Mouse (Mus musculus) heart, adult 8-10 months (tissue): ENCODE data around the gene Fndc11. TPM values are rescaled to one million over a fixed set of nuclear protein-coding genes. Genes with fewer than 3 reads are reported as not detected.

Experiments
- DNase-seq: peaks from one replicate; pipeline ENCODE4 v3.0.0; 2022; ENCODE audit warnings: low spot score
- total RNA-seq, 4 experiments: library from RNA; stranded (reverse); gene quantifications; 2 replicates each; pipeline ENCODE4 v1.2.4; 2022

Fndc11 gene
- total RNA-seq, 4 experiments from 2014 or later = not detected

DNA sequence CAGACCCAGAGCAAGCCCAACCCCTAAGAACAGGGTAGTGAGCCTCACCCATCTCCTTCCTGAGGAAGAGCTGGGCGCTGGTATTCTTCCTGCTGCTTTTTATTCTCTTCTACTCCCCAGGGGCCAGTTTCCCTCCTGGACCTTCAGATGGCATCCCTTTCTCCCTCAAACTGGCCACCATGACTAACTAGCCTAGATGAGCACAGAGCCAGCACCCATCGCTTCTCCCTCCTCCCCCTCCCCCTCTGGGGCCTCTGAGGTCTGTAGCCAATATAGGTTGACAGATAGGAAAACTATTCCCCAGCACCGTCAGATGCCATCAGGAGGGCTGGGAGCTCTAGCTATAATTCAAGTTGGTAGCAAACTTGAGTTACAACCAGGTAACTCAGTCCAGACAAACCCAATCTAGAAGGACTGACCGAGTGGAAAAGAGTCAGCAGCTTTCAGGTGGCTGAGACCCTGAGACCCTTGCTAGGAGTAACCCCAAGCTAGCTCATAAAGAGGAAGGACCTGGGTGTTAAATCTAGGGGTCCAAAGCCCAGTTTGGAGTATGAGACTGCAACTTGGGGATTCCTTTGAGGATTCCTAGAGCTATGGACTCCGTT, 830 bp upstream of the Fndc11 start:
- DNase-seq = no peak

DNA sequence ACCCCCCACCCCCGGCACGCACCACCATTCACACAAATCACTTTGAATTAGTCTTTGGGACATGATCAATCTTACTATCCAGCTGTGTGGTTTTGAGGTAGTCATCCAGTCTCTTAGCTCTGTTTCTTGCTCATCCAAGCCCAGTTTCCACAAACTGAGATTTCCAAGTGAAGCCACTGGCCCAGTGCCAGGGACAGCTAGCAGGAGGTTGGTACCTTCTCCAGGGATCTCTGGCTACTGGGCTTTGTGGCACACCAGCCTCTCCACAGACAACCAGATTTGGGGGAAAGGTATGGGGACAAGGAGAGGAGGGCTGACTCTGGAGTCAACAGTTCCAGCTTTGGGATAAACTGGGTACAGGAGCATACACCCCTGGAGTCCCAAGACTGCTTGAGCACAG, 548 bp downstream of the Fndc11 start:
- DNase-seq = no peak

DNA sequence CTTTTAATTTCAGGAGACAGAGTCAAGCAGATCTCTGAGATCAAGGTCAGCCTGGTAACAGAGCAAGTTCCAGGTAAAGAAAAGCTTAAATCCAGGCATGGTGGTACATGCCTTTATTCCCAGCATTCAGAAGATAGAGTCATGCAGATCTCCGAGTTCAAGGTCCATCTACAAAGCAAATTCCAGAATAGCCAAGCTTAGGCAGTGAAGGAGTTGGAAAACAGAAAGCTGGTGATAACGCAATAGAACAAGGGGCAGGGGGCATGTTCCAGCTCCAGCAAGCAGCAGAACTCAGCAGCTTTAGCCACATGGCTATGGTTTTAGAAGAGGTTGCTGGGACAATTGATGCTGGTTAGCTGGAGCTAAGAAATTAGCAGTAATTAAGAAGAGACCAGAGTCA, 5.2 kb downstream of the Fndc11 start:
- DNase-seq = no peak

DNA sequence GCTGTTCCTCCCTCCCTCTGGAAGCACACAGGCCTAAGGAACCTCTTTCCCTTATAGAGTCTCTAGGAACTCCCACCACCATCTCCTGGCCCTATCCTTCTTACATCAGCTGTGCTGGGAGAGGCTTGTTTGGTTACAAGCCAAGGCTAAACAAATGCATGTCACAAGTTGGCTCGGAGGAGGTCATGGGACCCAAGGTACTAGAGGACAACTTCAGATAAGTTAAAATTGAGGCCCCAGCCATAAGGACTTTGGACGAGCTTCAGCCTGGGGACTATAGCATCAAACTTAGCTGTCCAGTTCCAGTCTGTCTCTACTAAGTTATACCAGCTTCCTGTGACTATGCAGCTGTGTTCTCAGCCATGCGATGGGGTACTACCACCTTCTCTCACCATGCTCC, 7.3 kb downstream of the Fndc11 start:
- DNase-seq = no peak

DNA sequence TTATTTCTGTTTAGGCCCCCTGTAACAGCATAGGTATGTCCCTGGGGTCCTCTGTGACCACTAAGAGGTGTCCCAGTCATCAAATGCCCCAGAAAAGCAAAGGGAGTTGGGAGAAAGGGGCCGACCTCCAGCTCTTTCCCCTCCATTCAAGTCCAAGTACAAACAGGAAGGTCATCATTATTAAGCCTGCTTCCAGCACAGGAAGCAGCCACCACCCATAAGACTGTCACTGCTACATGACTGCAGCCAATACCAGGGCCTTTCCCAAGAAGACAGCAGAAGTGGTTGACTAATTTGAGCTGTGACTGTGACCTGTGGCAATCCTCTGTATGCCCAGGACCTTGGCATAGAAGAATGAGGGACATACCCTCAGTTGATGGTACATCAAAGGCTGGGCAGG, 8.5 kb downstream of the Fndc11 start:
- DNase-seq = no peak

DNA sequence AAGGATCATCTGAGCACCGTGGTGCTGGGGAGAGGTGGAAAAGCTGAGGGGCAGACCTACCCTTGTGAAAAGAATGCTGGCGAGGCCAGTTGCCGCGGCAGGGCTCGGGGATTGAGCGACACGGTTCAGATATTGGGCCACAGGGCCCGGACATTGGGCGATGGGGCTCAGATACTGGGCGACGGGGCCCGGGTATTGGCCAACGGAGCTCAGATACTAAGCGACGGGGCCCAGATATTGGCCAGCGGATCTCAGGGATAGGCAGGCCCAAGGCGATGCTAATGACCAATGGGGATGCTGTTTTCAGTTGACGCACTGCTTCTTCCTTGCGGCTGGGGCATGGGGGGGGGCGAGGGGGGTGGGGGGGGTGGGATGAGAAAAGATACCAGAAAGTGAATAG, 11.4 kb downstream of the Fndc11 start:
- no peak for DNase-seq

DNA sequence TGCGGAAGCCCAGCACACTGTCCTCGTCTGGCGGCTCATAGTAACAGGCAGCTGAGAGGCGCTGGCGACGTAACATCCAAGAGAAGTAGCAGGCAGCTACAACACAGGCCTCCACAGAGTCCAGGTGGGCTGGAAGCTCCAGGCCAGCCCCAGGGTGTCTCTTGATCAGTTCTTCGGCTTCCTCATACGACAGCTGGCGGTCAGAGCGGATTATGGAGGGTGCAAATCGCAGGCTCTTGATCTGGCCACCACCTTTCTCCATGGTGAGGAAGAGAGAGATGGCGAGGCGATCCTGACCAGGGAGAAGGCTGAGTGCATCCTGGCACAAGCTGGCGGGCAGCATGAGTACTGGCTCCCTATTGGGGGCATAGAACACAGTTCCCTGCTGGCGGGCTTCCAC, 13.6 kb downstream of the Fndc11 start:
- DNase-seq = no peak

DNA sequence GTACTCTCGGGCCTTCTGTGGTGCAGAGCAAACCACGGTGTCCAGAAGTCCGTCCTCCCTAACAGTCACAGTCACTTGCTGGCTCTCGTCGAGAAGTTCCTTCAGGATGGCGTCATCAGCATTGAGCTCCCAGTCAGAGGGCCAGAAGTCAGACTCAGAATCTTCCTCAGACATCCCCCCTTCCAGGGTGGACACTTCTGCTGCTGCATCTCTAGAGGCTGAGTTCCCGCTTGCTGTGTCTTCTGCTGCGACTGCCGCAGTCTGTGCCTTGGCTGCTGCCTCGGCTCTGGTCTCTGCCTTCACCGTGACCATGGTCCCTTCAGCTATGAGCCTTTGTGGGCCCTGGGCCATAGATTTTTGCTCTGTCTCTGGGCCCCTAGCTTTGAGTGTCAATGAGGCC, 14.9 kb downstream of the Fndc11 start:
- DNase-seq = no peak

DNA sequence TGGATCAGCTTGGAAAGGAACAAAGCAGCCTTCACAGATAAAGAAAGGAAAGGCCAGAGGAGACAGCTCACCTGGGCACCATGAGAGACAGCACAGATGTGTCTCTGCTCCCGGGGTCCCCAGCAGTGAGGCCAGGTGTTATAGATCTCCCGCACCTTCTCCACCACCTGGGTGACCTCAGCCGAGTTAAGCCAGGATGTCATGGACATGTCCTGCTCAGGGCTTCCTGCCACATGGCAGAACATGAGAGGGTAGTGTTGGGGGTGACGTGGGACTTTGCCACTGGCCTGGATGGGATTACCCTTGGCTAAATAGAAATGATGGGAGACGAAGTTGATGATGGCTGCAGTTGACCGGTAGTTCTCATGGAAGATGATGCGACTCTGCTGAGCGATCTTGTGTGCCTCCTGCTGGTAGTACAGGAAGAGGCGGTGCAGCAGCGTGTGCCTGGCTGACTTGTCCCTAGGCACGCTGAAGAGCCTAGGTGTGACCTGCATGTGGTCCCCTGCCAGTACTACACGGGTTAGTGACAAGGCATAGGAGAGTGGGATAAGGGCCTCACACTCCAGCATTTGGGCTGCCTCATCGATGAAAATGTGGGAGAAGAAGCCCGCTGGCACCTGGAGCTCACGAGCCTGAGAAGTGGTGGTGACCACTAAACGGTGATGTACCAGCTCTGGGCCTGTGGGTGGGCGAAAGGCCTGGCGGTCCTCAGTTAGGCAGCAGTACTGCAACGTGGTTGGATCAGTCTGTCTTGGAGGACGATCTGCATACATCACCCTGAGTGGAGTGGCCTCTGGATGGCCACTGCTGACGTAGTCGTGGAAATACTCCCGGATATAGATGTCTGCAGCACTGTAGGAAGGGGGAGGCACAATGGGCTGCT, 16.1 kb downstream of the Fndc11 start:
- DNase-seq = no peak

DNA sequence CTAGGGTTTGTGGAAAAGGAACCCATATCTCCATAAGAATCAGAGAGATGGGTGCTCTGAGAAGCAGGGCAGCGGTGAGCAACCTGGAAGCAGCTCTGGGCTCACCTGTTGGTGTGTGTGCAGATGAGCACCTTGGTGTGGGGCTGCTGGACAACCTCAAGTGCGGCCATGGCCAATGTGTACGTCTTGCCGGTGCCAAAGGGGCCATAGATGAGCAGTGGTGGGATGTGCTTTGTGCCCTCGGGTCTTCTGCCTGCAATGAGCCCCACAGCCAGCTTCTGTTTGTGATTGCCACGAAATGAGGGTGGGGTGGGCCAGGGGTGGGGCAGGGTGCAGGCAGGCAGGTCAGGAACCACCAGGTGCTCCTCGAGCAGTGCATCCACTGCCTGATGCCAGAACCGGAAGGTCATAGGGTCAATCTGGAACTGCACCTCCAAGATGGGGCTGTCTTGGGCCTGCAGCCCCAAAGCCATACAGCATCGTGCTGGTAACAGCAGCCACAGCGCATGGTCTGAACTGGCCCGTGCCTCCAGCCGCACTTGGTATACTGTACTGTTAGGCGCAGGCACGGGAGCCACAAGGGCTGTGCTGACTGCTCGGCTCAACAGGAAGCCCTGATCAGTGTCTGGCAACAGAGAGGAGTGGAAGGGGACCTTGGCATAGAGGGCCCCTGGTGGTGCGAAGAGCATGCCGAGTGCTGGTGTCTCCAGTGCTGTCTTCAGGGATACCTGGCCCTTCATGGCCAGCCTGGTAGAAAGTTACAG, 17.6 kb downstream of the Fndc11 start:
- DNase-seq = no peak

DNA sequence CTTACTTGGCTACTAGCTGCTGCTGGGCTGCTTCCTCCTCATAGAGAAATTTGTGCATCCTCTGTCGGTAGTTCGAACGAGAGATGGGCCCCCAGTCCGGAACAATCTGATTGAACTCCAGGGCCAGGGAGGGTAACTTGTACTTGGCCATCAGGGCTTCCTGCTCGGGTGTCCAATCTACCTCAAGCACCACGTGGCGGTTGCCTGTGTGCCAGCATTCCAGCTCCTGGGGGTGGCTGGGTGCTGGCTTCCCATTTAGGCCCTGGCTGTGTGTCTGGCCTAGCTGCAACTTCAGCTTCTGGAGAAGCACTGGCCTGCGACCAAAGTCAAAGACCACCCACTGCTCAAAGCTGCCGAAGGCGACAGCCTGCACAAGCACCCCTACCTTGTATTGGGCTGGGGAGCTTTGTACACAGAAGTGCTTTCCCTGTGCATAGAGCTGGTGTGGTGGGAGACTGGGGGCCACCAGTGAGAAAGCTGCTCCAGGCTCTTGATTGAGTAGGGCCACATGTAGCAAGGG, 18.3 kb downstream of the Fndc11 start:
- no peak for DNase-seq

DNA sequence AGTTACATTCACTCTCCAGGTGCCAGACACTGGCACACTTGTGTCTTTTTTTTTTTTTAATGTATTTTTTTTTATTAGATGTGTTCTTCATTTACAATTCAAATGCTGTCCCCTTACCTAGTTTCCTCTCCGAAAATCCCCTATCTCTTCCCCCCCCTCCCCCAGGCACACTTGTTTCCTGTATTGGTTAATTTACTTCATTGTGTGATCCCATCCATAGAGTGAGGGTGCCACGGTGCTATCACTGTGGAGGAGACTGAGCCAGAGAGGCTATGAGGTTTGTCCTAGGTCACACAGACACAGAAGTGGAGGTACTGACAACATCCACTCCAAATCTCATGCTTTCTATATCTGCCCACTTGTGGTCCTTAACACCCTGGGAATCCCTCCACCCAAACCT, 19.0 kb downstream of the Fndc11 start:
- DNase-seq = no peak

DNA sequence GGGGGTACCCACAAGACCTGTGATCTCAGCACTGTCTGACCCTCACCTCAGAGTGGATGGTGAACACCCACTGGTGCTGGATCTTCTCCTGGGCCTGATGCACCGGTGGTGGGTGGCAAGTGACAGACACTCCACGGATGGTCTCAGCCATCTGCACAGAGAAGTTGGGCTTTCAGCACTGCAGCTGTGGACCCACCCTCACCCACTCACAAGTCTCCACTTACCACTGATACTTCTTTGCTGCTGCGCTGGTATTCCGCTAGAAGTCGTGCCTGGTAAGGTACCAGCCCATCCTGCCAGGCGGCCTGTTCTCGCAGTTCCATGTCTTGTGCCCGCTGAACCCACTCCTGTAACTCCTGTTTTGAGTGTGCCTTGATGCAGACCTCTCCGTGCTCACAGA, 19.4 kb downstream of the Fndc11 start:
- DNase-seq = no peak

DNA sequence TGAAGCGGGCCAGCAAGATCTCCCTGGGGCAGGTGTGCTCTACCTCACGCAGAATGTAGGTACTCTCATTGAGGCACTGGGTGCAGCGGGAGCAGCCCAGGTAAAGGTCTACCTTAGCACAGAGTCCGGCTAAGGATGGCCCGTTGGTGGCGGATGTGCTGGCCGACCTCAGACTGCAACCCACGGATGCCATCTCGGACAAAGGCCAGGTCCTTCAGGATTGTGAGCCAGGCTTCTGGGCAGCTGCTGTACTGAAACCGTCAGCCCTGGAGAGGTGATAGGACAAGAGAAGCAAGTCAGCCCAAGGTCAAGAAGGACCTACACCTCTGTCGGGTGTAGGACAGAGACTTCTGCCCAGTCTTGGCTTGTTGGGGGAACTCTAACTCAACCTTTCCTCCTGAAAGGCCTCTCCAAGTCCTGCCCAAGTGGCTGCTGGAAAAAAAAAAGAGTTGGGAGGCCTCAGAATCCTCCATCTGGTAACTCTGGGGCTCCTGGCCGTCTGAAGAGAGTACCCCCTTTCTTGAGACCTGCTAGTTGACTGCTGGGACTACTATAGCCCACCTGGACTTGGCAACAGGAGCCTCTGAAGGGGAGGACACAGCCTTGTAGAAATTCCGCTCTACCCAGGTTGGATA, 21.1 kb downstream of the Fndc11 start:
- no peak for DNase-seq

DNA sequence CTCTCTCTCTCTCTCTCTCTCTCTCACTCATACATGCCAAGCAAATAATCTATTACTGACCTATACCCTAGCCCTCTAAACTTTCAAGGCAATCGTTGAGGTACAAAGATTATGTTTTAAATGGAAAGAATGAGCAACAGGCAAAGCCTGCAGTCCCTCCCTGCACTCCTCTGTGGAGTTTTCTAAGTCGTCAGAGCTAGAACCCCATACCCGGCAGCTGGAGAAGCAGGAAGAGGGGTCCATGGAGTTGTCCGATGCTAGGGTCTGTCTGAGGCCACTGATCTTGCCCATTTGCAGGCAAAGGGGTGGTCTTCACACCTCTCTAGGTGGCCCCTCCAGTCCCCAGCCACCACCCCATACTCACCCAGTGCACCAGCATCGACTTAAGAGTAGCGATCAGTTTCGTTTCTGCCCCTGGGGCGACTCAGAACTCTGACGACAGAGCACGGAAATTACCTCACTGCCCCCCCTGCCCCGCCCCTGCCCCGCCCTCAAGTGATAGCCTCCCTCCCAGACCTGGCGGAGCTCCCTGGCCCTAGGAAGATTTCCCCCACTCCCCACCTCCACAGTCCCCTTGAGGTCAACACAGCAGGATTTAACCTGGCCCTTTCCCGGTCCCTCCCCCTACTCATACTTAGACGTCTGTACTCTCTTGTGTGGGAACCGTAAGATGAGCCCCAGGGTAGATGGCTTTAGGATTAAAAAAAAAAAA, 21.9 kb downstream of the Fndc11 start, which contains the start of gene Helz2:
TSS of gene Helz2 (minus strand) at position 426 of the 712 bp plus-strand sequence.
- peak; percentile 64 for DNase-seq

DNA sequence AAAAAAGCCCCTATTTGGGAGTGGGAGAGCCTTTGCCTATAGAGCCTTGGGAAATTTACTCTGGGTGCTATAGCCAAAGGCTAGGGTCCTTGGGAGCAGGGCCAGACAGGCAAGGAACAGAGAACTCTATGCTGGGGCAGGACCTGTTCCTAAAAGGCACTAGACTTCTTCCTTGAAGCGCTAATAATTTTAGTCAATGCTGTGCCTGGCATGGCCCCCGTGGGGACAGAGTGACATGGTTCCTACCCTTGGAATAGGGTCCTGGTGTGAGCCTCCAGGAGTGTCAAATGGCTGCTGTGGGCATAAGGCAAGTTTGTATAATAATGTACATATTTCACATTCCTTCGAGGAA, 22.5 kb downstream of the Fndc11 start:
- no peak for DNase-seq

DNA sequence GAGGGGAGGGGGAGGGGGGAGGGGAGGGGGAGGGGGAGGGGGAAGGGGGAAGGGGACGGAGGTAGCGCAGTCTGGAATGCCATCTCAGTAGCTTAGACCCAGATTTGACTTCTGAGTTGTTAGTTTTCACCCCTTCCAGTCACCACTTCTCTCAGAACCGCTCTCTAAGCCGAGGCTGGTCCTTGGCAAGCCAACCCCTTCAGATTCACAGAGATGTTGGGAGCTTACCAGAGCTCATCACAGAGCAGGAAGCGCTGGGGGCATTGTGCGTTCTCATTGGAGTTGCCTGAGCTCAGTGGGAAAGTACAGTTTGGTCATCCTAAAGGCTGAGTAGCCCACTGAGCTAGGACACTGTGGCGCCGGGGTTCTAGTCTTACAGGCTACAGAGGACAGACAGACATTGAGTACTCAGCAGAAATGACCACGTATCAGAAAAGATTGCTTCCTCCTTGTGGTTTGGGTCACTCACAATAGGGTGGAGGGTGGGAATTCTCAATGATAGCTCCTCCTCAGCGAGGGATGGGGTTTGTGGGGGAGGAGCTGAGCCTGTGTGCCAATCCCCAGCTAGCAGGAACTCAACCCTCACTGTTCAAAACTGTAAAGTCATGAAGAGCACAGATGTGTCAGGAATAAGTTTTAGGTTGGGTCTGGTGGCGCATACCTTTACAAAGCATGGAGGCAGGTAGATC, 24.0 kb downstream of the Fndc11 start:
- DNase-seq = peak; percentile 44

DNA sequence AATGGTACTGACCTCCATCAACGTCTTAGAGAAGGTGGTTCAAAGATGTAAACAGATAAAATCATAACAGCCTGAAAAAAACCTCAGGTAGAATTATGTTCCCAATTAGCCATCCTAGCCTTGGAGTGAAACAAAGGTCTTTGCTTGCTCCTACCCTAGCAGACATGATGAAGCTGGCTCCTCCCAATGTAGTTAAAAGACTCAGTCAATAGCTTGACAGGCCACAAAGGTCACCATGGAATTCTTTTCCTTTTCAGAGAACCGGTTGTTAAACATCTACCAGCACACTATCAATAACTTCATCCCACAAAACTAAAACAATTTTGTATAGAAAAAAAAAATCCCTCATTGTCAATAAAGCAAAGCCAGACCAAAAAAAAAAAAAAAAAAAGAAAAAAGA, 25.2 kb downstream of the Fndc11 start:
- no peak for DNase-seq

DNA sequence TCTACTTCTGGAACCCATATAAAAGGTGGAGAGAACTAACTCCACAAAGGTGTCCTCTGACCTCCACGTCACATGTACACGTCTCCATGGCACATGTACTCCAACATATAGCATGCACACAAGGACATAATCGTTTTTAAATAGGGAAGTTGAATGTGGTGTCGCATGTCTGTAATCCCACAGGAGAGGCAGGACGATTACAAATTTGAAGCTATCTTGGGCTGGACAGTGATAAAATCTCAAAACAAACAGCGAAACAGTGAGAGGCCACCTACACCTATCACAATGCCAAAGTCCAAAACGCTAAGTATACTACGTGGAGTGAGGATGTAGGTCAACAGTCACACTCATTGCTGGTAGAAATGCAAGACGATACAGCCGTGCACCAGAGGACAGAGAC, 29.4 kb downstream of the Fndc11 start:
- DNase-seq = no peak

DNA sequence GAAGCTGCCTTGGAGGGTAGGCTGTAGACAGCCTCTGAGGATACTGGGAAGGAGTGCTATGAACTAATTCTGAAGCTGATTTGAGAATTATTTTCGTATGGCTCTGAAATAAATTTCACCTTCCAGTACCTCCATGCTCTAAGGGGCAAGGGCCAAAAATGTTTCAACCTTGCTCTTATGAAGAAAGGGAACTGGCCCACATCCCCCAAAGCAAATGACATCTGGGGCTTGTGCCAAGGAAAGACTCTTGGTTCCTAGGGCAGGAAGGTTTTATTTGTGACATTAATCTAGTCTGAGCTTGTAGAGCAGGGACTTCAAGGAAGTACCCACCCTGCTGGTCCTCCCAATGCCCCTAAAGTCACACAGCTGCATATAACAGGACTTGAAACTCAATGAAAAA, 32.0 kb downstream of the Fndc11 start:
- DNase-seq = no peak

DNA sequence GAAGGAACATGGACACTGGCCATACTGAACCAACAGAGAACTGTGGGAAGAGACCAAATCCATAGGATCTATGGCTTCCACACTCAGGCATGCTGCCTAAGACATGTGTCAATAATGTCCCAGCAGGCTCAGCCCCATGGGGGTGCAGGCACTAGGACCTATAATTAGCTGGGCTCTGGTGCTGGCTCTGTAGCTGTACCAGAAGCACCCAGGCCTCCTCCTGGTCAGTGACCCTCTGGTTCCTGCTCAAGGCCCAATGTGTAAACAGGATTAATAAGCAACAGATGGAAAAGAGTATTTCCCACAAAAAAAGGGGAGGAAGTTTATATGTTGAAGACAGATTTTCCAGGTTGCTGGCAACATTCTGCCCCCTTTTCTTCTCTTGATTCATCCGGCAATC, 33.4 kb downstream of the Fndc11 start:
- no peak for DNase-seq
